Mouse (Mus musculus) CD4-positive, CD25-positive, alpha-beta regulatory T cell, adult 4 months (primary cell): ENCODE data around the gene Elf4. TPM values are rescaled to one million over a fixed set of nuclear protein-coding genes. Genes with fewer than 3 reads are reported as not detected.

Experiments used
- ATAC-seq: one replicate; pipeline ENCODE4 v1.8.0; 2017
- polyA plus RNA-seq, 2 experiments: library from polyadenylated mRNA; unstranded; fragments of 100-300 nt; shearing (Covaris generic); gene quantifications; one replicate each; pipeline ENCODE4 v1.2.1; 2017

The Elf4 gene
- polyA plus RNA-seq, 2 experiments from 2014 or later = 24.7 to 25.4 TPM

GRCm38 (mm10) chrX:48365836-48366577 lies 96.9 kb downstream of the Elf4 start:
- ATAC-seq = no peak

Other genes starting within 250 kb of the Elf4 start
- gene Utp14a, start 206.3 kb downstream of the Elf4 start, polyA plus RNA-seq = 10 to 100 TPM; 32.1 to 33.6 TPM
- 1 to 10 TPM; 2.3 to 2.7 TPM for gene Bcorl1, start 121.8 kb downstream of the Elf4 start, polyA plus RNA-seq
- gene Aifm1, start 50.4 kb upstream of the Elf4 start, polyA plus RNA-seq = 10 to 100 TPM; 26.6 to 46.0 TPM
- gene Rab33a, start 56.2 kb upstream of the Elf4 start, polyA plus RNA-seq = 1 to 10 TPM in 1 of 2 experiments, under 1 TPM in 1; 0.28 to 1.5 TPM
- 10 to 100 TPM; 16.1 to 20.8 TPM for gene Zfp280c, start 131.4 kb upstream of the Elf4 start, polyA plus RNA-seq
- gene Slc25a14, start 160.3 kb upstream of the Elf4 start, polyA plus RNA-seq = 10 to 100 TPM; 10.0 to 10.4 TPM
- not detected for gene Gpr119, start 211.3 kb upstream of the Elf4 start, polyA plus RNA-seq
- gene Rbmx2, start 231.9 kb upstream of the Elf4 start, polyA plus RNA-seq = 10 to 100 TPM in 1 of 2 experiments, 1 to 10 TPM in 1; 5.3 to 20.4 TPM